Mouse (Mus musculus) lung, postnatal 4 days (tissue): ENCODE results near the gene Snx21.

ENCODE experiments used
- DNase-seq, 2 experiments: peaks; one replicate each; pipeline ENCODE4 v3.0.0; 2021

Gene Snx21

GRCm38 (mm10) chr2:164785481-164786387 lies at the start of gene Snx21:
Snx21 (plus strand) TSS chr2:164785823.
- DNase-seq: peak; percentile 90 to 96

GRCm38 (mm10) chr2:164737377-164738090 lies 48.1 kb upstream of the Snx21 start:
- no peak for DNase-seq

GRCm38 (mm10) chr2:164739876-164740275 lies 45.7 kb upstream of the Snx21 start:
- DNase-seq: no peak

- DNase-seq: no peak
Measured at GRCm38 (mm10) chr2:164744987-164745386, 40.6 kb upstream of the Snx21 start.

- DNase-seq: peak; percentile 95
Measured at GRCm38 (mm10) chr2:164745843-164746479, 39.7 kb upstream of the Snx21 start, which contains the start of the genes Wfdc3 and Dnttip1. Wfdc3 (minus strand) TSS chr2:164745931. Dnttip1 (plus strand) TSS chr2:164745983.

- DNase-seq: no peak
Measured at GRCm38 (mm10) chr2:164746693-164747092, 38.9 kb upstream of the Snx21 start.

GRCm38 (mm10) chr2:164748191-164748590 lies 37.4 kb upstream of the Snx21 start:
- DNase-seq: no peak

GRCm38 (mm10) chr2:164748991-164749390 lies 36.6 kb upstream of the Snx21 start:
- no peak for DNase-seq

- DNase-seq: no peak
Measured at GRCm38 (mm10) chr2:164752454-164752853, 33.2 kb upstream of the Snx21 start.

GRCm38 (mm10) chr2:164754105-164754504 lies 31.5 kb upstream of the Snx21 start:
- no peak for DNase-seq

- no peak for DNase-seq
Measured at GRCm38 (mm10) chr2:164754800-164755199, 30.8 kb upstream of the Snx21 start.

GRCm38 (mm10) chr2:164757841-164758240 lies 27.8 kb upstream of the Snx21 start:
- DNase-seq: no peak

GRCm38 (mm10) chr2:164758692-164759091 lies 26.9 kb upstream of the Snx21 start:
- no peak for DNase-seq

GRCm38 (mm10) chr2:164760059-164760833 lies 25.4 kb upstream of the Snx21 start:
- no peak for DNase-seq

GRCm38 (mm10) chr2:164761502-164761901 lies 24.1 kb upstream of the Snx21 start:
- no peak for DNase-seq

GRCm38 (mm10) chr2:164761971-164762370 lies 23.7 kb upstream of the Snx21 start:
- no peak for DNase-seq

- no peak for DNase-seq
Measured at GRCm38 (mm10) chr2:164762593-164762992, 23.0 kb upstream of the Snx21 start.

- no peak for DNase-seq
Measured at GRCm38 (mm10) chr2:164765841-164766240, 19.8 kb upstream of the Snx21 start.

GRCm38 (mm10) chr2:164767812-164768540 lies 17.6 kb upstream of the Snx21 start:
- no peak for DNase-seq

- DNase-seq: peak; percentile 99
Measured at GRCm38 (mm10) chr2:164769258-164770037, 16.2 kb upstream of the Snx21 start, which contains the start of gene Ube2c. Ube2c (plus strand) TSS chr2:164769898.

- DNase-seq: no peak
Measured at GRCm38 (mm10) chr2:164770279-164770678, 15.3 kb upstream of the Snx21 start.
